Mouse (Mus musculus) liver, embryonic 14.5 days (tissue): Measurements from ENCODE around the gene Adm2. TPM values are rescaled to one million over a fixed set of nuclear protein-coding genes. Genes with fewer than 3 reads are reported as not detected.

ENCODE experiments used
- ATAC-seq: fragments of 200-750 bp; cut with Nextera tagmentation; 2 replicates; pipeline ENCODE4 v1.8.0; 2017; ENCODE audit warnings: moderate number of reproducible peaks, mild to moderate bottlenecking, moderate library complexity; ENCODE audit not compliant: insufficient read depth
- DNase-seq, 3 experiments: peaks; one replicate each; pipeline ENCODE4 v3.0.0-alpha.2; 2012 to 2013; ENCODE audit warnings: low read depth in 3 of 3, low spot score in 3 of 3
- H3K27ac ChIP-seq: fragments of 300-500 bp; sonication (generic); 2 replicates; pipeline ENCODE4 v1.5.1; 2014; ENCODE audit warnings: moderate library complexity, mild to moderate bottlenecking, control low read depth, inconsistent platforms
- H3K27me3 ChIP-seq: fragments of 300-500 bp; sonication (generic); 2 replicates; pipeline ENCODE4 v1.6.1; 2014; ENCODE audit warnings: mild to moderate bottlenecking, low read length, moderate library complexity; ENCODE audit not compliant: control insufficient read depth, insufficient read depth
- H3K36me3 ChIP-seq: fragments of 300-500 bp; sonication (generic); replicated peaks from 2 replicates; pipeline ENCODE4 v1.6.1; 2014; ENCODE audit warnings: low read depth; ENCODE audit not compliant: control insufficient read depth, insufficient read depth
- H3K4me1 ChIP-seq, 2 experiments: fragments of 200-500 bp in 1 of 2; fragments of 300-500 bp in 1 of 2; sonication (generic) in 1 of 2; replicated peaks; 2 replicates each; pipeline ENCODE4 v1.6.1; 2012 to 2014; ENCODE audit warnings: antibody characterized with exemption in 1 of 2, inconsistent platforms in 1 of 2, low read length in 1 of 2; ENCODE audit not compliant: control insufficient read depth in 2 of 2, insufficient read depth in 2 of 2
- H3K4me2 ChIP-seq: fragments of 300-500 bp; sonication (generic); 2 replicates; pipeline ENCODE4 v1.6.1; 2014; ENCODE audit warnings: low read depth, mild to moderate bottlenecking, control low read depth, moderate library complexity
- H3K4me3 ChIP-seq, 2 experiments: fragments of 200-500 bp in 1 of 2; fragments of 300-500 bp in 1 of 2; sonication (generic) in 1 of 2; 2 replicates each; pipeline ENCODE4 v1.5.1; 2012 to 2014; ENCODE audit warnings: low read depth in 2 of 2, low read length in 2 of 2, mild to moderate bottlenecking in 2 of 2, control low read depth in 1 of 2, inconsistent platforms in 1 of 2, moderate library complexity in 1 of 2; ENCODE audit not compliant: insufficient read depth in 1 of 2
- H3K9ac ChIP-seq: fragments of 300-500 bp; sonication (generic); replicated peaks from 2 replicates; pipeline ENCODE4 v1.6.1; 2014; ENCODE audit warnings: mild to moderate bottlenecking, control low read depth, moderate library complexity
- H3K9me3 ChIP-seq: fragments of 300-500 bp; sonication (generic); 2 replicates; pipeline ENCODE4 v1.6.1; 2016; ENCODE audit warnings: low read length, mixed read lengths; ENCODE audit not compliant: control insufficient read depth
- CTCF ChIP-seq: IDR thresholded peaks from 2 replicates; pipeline ENCODE4 v1.5.1; 2016; ENCODE audit warnings: antibody characterized with exemption, low read depth, control low read depth
- EP300 ChIP-seq: IDR thresholded peaks from 2 replicates; pipeline ENCODE4 v1.6.1; 2016; ENCODE audit warnings: antibody characterized with exemption, low read depth
- WGBS: fragments of 180-500 bp; shearing (Covaris S2); extraction: QIAGEN DNeasy Blood & Tissue Kit; methylation state at CpG from one replicate; pipeline ENCODE4 v1.1.7; 2014; ENCODE audit not compliant: insufficient replicate concordance; 5-methylcytosine and 5-hydroxymethylcytosine counted together
- polyA plus RNA-seq, 2 experiments: library from polyadenylated mRNA; depleted of rRNA in 1 of 2; stranded (reverse) in 1 of 2; unstranded in 1 of 2; fragments of >200 nt; fragmentation: Nextera tagmentation in 1 of 2; extraction: Ambion mirVana in 1 of 2; gene quantifications; 2 replicates each; pipeline versions ENCODE4 v1.2.1 to v1.2.3; 2012 to 2014

Gene Adm2
- polyA plus RNA-seq (2012; rRNA removed) (2.5 and 2.7 TPM in 2 replicates), polyA plus RNA-seq (2014; fragmentation: Nextera tagmentation; extraction: Ambion mirVana) (1.2 and 1.6 TPM in 2 replicates)

GRCm38 (mm10) chr15:89322670-89323522 is at the start of gene Adm2:
Adm2 (plus strand) TSS chr15:89322720.
- ATAC-seq (peak; percentile 41; the same call in 1 of the 2 replicates), DNase-seq (no peak)
- Histone ChIP-seq H3K27ac (no peak within 1 kb of the TSS), H3K27me3 (no peaks in the 10 kb centered on the region; the same call in 1 of the 2 replicates), H3K4me3 (peak within 1 kb of the TSS; percentile 51 to 56), H3K4me1 (peaks cover 4 to 13% of the 10 kb centered on the region in 2 experiments; a peak in 3 of 4 replicates), H3K36me3 (no peaks in the 10 kb centered on the region), H3K4me2 (peak within 1 kb of the TSS; percentile 59), H3K9ac (peak within 1 kb of the TSS; percentile 51), H3K9me3 (no peaks in the 10 kb centered on the region)
- WGBS = 14% methylated on average over 26 of the region's 26 CpGs
- TF ChIP-seq EP300 = no peak
- no peak for TF ChIP-seq CTCF

GRCm38 (mm10) chr15:89275497-89275896 is 47.0 kb upstream of the Adm2 start:
- no peak for ATAC-seq
- Histone ChIP-seq H3K9me3 (no peaks in the 10 kb centered on the region), H3K27me3 (no peaks in the 10 kb centered on the region), H3K4me2 (no peak overlapping the region), H3K9ac (no peak overlapping the region), H3K27ac (no peak overlapping the region), H3K4me1 (no peaks in the 10 kb centered on the region), H3K36me3 (peaks cover 12% of the 10 kb centered on the region), H3K4me3 (no peak overlapping the region)
- no peak for DNase-seq
- TF ChIP-seq EP300 = no peak
- TF ChIP-seq CTCF = no peak
- WGBS = 82% methylated on average over 3 of the region's 3 CpGs

- Histone ChIP-seq H3K36me3 (peaks cover 27% of the 10 kb centered on the region), H3K4me3 (no peak overlapping the region), H3K4me1 (no peaks in the 10 kb centered on the region), H3K27ac (no peak overlapping the region), H3K9me3 (no peaks in the 10 kb centered on the region), H3K9ac (no peak overlapping the region), H3K27me3 (no peaks in the 10 kb centered on the region), H3K4me2 (no peak overlapping the region)
- 93% methylated on average over 4 of the region's 4 CpGs for WGBS
- DNase-seq (no peak), ATAC-seq (no peak)
- no peak for TF ChIP-seq EP300
- no peak for TF ChIP-seq CTCF
Measured at GRCm38 (mm10) chr15:89277366-89277765, 45.2 kb upstream of the Adm2 start.

- Histone ChIP-seq H3K4me1 (peaks cover 19 to 22% of the 10 kb centered on the region in 2 experiments), H3K4me3 (no peak overlapping the region), H3K9me3 (no peaks in the 10 kb centered on the region), H3K4me2 (no peak overlapping the region), H3K36me3 (peaks cover 40% of the 10 kb centered on the region), H3K9ac (no peak overlapping the region), H3K27ac (no peak overlapping the region), H3K27me3 (no peaks in the 10 kb centered on the region)
- DNase-seq = no peak
- no peak for ATAC-seq
- TF ChIP-seq CTCF (no peak), EP300 (no peak)
- WGBS = 77% methylated on average over 6 of the region's 6 CpGs
Measured at GRCm38 (mm10) chr15:89282546-89282945, 40.0 kb upstream of the Adm2 start.

GRCm38 (mm10) chr15:89284094-89284493 is 38.4 kb upstream of the Adm2 start:
- Histone ChIP-seq H3K4me3 (no peak overlapping the region), H3K9me3 (no peaks in the 10 kb centered on the region), H3K27me3 (no peaks in the 10 kb centered on the region), H3K36me3 (peaks cover 48% of the 10 kb centered on the region), H3K27ac (no peak overlapping the region), H3K9ac (no peak overlapping the region), H3K4me2 (no peak overlapping the region), H3K4me1 (peaks cover 19 to 22% of the 10 kb centered on the region in 2 experiments)
- 69% methylated on average over 2 of the region's 2 CpGs for WGBS
- ATAC-seq (no peak), DNase-seq (no peak)
- no peak for TF ChIP-seq EP300
- TF ChIP-seq CTCF = no peak
